Mouse (Mus musculus) CD4-positive, CD25-positive, alpha-beta regulatory T cell, adult 4 months (primary cell): ENCODE data around the gene Ano3. TPM values are rescaled to one million over a fixed set of nuclear protein-coding genes. Genes with fewer than 3 reads are reported as not detected.

ENCODE experiments used
- polyA plus RNA-seq, 2 experiments: library from polyadenylated mRNA; unstranded; fragments of 100-300 nt; shearing (Covaris generic); gene quantifications; one replicate each; pipeline ENCODE4 v1.2.1; 2017

Ano3 gene
- polyA plus RNA-seq, 2 experiments from 2014 or later, result 0.13 TPM; not detected in 1

Other genes starting within 250 kb of the Ano3 start
- not detected for gene Muc15, start 229.6 kb downstream of the Ano3 start, polyA plus RNA-seq
- gene Gm13941, start 155.1 kb upstream of the Ano3 start, polyA plus RNA-seq, result not detected
- not detected for gene Gm15130, start 202.0 kb upstream of the Ano3 start, polyA plus RNA-seq